Mouse (Mus musculus) urinary bladder, postnatal 25 days (tissue): Measurements from ENCODE around the gene Nat8l.
"Not testable (repeated sequence)": the region's sequence is repeated elsewhere in the genome, so short reads cannot be mapped to it uniquely, and the experiment has no call there.

Experiments
- DNase-seq: peaks from one replicate; pipeline ENCODE4 v3.0.0; 2022; ENCODE audit warnings: low spot score

Gene Nat8l

DNA sequence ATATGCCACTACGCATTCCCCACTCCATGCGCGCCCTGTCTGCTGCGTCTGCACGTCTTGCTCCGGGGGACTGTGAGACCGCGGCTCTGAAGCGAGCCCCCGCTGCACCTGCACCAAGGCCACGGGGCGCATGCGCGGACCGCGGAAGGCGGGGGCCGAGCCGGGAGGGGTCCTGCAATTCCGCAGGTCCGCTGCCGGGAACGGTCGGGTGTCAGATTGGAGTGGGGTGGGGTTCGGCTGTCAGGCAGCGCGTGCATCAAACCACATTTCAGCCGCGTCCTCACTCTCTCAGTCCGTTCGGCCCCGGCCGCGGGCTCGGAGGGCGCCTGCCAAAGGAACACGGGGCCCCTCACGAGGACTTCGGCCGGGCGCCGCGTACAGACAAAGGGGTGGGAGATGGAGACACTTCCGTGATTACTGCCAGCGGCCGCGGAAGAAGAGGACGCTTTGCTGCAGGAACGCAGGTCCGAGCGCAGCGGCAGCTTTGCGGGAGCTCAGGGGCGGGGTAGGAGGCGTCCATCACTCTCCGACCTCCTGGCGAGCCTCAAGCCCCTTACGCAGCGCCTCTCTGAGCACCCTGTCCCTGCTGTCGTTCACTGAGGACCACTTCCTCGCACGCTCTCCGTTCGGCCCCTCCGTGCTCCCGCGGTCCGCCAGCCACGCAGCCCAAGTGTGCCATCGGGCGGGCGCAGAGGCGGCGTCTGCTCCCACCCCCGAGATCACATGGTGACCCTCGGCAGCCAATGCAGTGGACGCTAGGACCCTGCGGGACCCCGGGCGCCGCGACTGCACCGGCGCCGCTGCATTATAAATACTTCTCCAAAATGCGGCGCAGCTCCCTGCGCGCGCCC lies at the start of gene Nat8l:
Gene Nat8l (plus strand): TSS at position 142 of the 851 bp plus-strand sequence.
- no peak for DNase-seq

DNA sequence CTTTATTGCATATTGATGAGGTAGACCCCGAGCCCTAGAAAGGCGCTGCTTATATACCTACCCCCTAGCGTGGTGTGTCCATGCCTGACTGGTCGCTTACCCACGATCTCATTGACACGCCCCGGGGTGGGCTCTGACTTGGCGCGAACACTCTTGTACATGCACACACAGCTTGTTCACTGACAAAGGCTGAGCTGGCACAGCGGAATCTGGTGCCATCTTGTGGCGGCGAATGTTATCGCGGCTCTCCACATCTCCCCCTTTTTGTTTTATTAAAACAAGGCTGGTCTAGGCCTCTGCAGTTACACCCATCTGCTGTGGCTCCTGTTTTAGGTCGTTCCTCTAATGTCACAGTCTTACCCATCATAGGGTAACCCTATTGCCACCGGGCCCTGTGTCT lies 48.7 kb upstream of the Nat8l start:
- not testable (repeated sequence) for DNase-seq

DNA sequence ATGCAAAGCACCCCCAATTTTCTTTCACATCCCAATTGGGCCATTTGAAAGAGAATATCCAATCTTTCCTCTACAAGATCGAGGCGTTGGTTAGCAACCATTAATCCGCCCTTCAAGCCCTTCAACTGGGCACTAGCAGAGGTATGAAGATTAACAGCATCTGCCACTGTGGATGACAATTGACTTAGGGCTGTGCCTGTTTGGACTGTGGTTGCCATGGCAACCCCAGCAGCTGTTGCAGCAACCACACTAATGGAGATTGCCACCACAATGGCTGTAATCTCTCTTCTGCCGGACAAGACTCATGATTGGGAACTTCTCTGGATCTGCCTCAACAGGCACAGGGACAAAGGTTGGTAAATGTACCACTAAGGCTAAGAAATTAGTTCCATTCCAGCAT lies 47.5 kb upstream of the Nat8l start:
- no peak for DNase-seq

DNA sequence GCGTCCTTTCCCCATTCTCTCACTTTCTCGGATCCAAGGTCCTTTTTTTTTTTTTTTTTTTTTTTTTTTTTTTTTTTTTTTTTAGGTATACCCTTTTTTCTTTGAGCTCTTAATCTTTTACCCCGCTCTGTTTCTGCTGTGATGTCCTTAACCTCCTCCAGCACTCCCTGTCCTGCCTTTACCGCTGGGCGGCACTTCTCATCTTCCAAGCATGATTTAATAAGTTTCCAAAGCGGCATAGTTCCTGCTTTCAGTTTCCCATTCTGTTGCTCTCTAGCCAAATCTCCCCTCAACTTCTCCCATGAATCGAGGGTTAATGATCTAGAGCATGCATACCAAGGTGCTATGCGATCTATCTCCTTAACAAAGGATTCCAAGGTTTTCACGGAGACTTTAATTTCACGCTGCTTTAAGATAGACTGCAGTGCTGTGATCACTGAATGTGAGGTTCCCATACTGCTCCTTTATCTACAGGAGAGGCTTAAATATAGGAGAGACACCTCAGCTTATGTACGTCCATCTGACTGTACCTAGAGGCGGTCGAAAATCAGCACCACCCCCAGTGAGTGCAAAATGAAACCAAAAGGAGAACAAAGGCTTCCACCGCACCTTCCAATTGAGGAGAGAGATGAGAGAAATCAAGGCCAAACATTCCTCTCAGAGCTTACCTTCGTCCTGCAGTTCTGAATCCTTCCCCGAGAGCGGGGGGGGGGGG lies 42.2 kb upstream of the Nat8l start:
- no peak for DNase-seq

DNA sequence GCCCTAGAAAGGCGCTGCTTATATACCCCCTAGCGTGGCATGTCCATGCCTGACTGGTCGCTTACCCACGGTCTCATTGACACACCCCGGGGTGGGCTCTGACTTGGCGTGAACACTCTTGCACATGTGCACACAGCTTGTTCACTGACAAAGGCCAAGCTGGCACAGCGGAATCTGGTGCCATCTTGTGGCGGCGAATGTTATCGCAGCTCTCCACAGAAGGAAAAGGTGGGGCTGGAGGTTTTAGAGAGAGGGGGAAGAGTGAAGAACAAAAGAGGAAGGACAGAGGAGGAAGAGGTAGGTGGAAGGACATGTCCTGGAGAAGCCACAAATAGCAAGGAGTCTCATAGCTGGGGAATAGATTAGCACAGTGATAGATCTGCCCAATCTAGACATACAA lies 41.4 kb upstream of the Nat8l start:
- DNase-seq: peak; percentile 57

DNA sequence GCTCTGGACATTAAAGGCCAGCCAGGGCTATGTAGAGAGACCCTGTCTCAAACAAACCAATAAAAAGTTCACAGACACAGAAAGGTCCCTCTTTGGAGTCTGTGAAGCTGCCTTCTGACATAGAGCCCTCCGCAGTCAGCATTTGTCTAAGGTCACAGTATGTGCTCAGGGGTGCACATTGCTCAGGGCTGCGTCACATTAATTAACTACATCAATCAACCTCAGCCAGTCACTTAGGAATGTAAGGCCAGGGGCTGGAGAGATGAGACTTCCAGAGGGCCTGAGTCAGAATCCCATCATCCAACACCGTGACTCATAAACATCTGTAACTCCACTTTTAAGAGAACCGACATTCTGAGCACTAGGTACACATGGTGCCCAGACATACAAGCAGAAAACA lies 39.9 kb upstream of the Nat8l start:
- no peak for DNase-seq

DNA sequence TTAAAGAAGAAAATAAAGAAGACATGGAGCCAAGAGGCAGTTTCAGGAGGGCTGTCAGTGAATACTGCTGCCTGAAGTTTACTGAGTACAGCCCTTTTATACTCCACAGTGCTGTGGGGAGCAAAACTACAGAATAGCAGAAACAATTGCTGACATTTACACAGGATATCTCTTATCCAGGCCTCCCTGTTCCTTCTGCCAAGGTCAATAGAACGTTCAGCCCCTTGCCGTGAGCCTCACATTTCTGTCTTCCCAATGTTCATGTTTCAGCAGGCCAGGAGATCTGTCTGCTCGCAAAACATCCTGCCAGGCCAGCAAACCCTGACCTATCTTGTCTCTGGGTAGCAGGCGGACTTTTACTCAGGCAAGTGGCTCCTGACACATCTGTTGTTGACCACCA lies 36.4 kb upstream of the Nat8l start:
- DNase-seq: no peak

DNA sequence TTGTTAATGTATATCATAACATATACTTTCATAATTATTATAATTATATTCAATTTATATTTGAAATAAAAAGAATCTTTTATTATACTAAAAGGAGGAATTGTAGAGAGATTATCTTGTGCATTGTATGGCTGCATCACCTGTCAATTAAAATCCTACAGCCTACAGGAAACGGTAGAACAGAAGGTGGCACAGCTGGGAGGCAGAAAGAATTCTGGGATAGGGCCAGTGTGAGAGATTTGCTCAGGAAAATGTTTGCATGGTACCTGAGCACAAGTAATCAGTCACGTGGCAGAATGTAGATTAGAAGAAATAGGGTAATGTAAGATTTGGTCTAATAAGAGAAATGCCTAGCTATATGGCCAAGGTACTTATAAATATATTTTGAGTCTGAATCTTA lies 21.0 kb upstream of the Nat8l start:
- no peak for DNase-seq

DNA sequence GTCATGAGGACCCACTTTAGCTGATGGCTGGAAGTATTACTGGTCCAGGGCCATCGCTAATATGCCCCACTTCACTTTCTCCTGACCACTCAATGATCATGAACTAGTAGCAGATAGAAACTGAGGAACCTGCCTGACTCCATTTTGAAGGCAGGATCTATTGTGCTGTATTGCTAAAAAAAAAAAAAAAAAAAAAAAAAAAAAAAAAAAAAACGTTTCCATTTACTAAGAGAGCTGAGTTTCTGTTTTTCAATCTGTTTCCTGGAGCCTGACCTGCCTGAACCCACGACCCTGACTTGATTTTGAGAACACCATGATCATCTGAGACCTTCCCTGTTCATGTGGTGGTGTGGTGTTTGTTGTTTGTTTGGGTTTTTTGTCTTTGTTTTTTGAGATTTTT lies 19.5 kb upstream of the Nat8l start:
- no peak for DNase-seq

DNA sequence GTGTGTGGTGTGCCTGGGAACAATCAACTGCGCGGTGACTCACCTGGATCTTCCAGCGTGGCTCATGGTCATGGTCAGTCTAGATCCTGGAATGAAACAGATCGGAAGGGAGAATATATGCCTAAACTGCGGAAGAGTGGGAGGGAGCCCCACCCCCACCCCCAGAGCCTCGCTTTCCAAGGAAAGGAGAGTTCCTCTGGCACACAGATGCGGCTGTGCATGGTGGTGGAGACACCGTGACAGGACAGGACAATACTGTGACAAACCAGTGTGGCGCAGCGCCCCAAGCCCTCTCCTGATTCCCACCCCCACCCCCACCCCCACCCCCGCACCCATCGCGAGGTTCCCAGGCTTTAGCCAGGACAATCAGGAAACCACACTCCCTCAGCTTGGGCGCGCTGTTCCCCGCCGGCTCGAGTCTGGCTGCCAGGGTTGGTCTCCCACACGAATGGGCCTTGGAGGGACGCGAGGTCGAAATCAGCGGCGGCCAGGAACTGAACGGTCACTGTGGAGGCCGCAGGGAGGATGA lies 13.0 kb upstream of the Nat8l start:
- DNase-seq: no peak

DNA sequence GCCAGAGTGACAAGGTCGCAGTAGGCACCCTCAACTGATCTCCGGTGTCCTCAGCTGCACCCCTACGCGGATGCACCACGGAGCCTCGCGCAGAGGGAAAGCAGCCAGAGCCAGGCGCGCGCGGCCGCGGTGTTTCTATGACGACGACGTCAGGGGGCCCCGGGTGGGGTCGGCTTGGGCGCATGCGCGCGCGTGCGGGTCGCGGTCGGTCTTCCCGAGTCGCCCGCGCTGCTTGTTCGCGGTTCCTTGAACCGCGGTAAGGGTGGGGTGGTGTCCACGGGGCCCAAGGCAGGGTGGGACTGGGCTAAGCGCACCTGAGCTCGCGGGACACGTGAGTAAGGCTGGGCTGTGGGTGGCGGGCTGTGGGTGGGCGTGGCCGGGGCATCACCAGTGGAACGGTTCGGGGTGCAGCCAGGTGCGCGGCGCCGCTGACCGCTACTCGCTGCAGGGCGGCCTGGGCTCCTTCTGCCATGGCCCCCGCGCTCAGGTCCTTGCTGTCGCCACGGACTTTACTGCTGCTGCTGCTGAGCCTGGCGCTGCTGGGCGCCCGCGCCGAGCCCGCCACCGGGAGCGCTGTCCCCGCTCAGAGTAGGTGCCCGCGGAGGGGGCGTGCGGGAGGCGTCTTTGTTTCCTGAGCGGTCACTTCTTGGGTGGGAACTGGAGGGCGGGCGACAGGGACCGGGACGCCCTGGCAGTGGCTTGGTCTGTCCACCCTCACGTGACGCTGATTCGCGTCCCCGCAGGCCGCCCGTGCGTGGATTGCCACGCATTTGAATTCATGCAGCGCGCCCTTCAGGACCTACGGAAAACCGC lies 12.3 kb upstream of the Nat8l start, which contains the start of gene Gm1673:
Gene Gm1673 (plus strand): TSS at position 125 of the 813 bp plus-strand sequence.
- DNase-seq: peak; percentile 67

DNA sequence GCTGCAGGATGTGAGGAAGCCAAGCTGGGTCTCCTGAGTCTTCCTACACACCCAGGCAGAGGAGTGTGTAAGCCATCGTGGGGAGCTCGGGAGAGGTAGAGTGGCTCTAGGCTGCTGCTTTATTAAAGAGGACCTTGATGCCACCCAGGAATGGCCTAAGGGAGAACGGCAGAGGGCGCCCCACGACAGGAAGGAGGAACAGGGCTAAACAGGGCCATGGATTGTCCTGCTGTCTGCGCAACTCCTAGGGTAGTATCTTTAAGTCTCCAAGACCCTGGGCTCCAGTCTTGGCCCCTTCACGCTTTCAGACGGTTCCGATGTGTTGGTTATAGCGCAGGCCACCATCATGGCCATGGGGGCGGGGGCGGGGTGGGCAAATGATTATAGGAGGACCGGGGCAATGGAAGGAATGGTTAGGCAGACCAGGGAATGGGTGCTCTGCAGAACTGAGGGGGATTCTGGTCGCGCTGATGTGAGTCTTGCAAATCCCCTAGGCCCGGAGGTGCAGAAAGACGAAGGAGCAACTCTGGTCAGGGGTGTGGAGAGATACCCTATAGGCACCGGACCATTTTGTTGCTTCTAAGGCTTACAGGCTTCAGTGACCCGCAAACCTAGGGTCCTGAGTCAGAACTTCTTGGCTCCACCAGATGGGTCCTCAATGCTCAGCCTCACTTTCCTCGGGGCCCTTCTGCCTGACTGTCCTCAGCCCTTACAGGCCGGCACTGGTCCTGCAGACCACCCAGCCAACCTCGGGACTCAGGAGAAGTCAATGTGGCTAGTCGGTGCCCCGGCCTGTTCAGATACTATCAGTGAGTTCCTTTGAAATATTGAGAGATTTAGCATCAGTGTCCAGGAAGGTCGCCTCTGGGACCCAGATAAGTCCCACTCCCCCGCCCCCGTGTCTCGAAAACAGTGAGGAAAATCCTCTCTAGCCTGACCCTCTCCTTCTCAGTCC lies 836 bp upstream of the Nat8l start:
- DNase-seq: no peak

DNA sequence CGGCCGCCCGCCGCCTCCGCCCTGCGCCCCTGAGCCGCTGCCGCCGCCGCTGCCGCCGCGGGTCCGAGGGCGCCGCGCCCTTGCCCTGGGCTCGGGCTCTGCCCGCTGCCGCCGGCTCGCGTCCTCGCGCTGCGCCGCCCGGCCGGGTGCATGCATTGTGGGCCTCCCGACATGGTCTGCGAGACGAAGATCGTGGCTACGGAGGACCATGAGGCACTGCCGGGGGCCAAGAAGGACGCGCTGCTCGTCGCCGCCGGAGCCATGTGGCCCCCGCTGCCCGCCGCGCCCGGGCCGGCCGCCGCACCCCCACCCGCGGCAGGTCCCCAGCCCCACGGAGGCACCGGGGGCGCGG lies 886 bp downstream of the Nat8l start:
- DNase-seq: no peak

DNA sequence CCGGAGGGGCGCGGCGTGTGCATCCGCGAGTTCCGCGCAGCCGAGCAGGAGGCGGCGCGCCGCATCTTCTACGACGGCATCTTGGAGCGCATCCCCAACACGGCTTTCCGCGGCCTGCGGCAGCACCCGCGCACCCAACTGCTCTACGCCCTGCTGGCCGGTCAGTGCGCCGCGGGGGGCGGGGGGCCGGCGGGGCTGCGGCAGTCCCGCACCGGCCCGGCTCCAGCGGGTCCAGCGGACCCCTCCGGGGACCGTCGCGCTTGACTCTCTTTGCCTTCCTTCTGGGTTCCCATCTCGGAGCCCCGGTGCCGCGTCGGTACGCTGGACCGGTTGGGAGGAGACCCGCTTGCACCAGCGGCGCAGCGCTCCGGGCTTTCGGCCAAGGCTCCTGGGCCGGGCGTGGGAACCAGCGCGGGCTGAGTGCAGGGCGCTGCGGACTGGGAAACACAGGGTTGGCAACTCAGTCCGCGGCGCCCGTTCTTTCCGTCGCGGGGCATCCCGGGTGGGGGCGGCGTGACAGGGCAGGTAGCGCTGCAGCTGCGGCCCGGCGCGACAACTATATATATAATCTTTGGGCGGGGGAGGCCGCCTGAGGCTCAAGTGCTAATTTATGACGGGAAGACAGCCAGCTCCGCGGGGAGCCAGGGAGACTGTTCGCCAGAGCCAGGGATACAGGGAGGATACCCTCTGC lies 1.4 kb downstream of the Nat8l start:
- peak; percentile 31 for DNase-seq

DNA sequence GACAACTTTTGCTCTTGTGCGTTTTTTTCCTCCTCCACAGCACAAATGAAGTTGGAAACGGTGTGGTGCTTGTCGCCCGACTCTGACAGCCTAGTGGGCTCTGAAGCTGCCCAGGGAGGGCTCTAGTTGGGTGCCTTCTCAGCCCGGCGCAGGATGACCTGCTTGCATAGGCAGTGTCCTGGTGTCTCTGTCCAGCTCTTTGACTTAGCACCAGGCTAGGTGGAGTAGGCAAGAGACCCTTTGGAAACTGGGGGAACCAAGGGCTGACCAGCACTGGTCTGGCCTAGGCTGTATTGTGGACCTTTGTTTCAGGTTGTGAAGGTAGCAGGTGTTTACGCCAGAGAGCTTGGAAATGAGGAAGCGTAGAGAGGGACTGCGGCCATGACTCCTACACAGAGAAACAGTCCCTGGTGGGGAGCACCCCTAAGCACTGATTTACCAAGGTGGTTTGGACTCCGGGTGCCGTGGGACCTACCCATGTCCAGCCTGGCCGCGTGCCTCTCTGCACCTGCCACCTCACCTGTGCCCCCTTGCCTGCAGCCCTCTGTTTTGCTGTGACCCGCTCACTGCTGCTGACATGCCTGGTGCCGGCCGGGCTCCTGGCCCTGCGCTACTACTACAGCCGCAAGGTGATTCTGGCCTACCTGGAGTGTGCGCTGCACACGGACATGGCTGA lies 2.2 kb downstream of the Nat8l start:
- no peak for DNase-seq

DNA sequence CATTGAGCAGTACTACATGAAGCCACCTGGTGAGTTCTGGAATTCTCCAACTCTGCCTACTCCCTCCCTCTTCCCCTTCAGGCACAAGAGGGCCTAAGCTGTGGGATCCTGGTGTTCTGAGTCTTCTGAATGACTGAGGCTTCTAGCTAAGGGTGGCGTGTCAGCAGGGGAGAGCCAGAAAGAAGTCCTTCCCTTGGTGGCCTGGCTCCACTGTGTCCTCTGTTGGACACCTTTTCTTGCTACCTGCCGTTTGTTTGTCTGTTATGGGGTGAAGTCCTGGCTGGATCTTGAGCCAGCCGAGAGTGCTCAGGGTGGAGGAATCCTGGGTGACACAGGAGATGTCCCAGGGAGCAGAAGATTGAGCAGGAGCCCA lies 2.7 kb downstream of the Nat8l start:
- DNase-seq: no peak

DNA sequence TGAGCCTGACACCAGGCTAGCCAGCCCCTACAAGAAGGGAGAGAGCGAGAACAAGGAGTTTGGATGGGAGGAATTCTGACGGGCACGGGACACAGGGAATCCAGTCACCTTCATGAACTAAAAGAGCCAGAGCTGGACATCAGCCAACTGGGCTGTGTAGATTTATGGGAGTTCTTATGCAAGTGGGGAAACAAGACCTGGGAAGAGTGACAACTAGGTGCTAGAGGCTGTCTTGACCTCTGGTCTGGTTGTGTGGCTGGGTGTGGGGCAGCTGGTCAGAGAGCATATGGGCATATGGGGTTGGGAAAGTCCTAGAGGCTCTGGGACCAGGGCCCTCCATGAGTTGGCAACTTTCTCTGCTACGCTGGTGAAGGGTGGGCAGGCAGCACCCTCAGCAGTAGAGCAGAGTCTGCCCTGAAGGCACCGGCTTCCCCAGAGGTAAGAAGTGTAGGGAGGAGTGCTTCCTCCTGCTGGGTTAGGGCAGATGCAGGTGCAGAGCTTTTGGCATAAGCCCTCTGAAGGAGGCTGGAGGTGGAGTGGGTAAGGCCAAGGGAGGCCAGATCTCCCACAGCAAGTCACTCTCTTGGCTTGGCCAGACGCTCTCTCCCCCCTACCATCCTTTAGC lies 3.8 kb downstream of the Nat8l start:
- DNase-seq: no peak

DNA sequence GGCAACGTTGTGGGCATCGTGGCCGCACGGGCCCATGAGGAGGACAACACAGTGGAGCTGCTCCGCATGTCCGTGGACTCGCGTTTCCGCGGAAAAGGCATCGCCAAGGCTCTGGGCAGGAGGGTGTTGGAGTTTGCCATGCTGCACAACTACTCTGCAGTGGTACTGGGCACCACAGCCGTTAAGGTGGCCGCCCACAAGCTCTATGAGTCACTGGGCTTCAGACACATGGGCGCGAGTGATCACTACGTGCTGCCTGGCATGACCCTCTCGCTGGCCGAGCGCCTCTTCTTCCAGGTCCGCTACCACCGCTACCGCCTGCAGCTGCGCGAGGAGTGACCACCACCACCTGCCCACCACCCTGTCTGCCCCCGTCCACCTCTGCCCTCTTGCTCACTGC lies 5.0 kb downstream of the Nat8l start:
- no peak for DNase-seq

DNA sequence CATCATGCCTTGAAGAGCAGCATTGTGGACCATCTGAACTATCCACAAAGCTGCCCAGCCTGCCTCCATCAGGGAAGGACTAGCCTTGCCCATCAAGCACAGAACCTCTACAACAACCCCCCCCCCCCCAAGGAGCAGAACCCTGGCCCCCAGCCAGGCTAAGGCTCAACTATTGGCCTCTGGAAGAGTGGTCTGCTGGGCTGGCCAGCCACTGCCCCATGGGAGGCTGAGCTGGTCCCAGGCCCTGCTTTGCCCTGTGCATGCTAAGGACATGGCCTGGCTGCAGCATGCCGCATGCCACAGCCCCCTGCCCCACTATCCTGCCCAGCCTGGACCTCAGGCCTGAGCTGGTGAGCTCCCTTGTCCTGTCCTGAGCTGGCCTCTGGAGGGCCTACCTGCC lies 5.6 kb downstream of the Nat8l start:
- DNase-seq: no peak

DNA sequence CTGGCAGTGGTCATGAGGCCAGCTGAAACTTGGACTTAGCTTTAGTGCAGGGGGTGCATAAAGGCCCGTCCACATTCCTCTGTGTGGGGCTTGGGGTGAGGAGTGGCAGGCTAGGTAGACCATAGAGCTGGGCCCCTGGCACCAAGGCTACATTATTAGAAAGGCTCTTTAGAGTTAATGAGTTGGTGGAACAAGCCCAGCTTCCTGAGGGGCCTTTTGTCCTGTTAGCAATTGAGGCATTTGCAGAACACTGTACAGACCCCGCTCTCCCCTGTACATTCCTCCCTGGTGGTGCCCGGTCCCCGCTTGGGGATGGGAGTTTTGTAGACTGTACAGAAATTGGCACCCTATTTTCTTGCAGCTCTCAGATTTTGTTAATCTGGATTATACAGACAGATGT lies 6.9 kb downstream of the Nat8l start:
- DNase-seq: no peak
